Mouse (Mus musculus) embryonic facial prominence, embryonic 11.5 days (tissue): ENCODE data around the gene Naa40. TPM values are rescaled to one million over a fixed set of nuclear protein-coding genes. Genes with fewer than 3 reads are reported as not detected.

ENCODE experiments used
- ATAC-seq: fragments of 200-750 bp; cut with Nextera tagmentation; replicated peaks from 2 replicates; pipeline ENCODE4 v1.8.0; 2017; ENCODE audit warnings: low read depth; ENCODE audit not compliant: insufficient number of reproducible peaks, low FRiP score, low TSS enrichment
- DNase-seq: peaks from one replicate; pipeline ENCODE4 v3.0.0-alpha.2; 2015; ENCODE audit warnings: low spot score
- H3K27ac ChIP-seq: fragments of 300-500 bp; sonication (generic); replicated peaks from 2 replicates; pipeline ENCODE4 v1.5.1; 2014; ENCODE audit warnings: mild to moderate bottlenecking, low read depth, low read length, control low read depth
- H3K27me3 ChIP-seq: fragments of 300-500 bp; sonication (generic); 2 replicates; pipeline ENCODE4 v1.6.1; 2014; ENCODE audit warnings: mild to moderate bottlenecking, low read length, moderate library complexity, mixed read lengths; ENCODE audit not compliant: control insufficient read depth, insufficient read depth
- H3K36me3 ChIP-seq: fragments of 300-500 bp; sonication (generic); replicated peaks from 2 replicates; pipeline ENCODE4 v1.6.1; 2014; ENCODE audit warnings: low read depth, mild to moderate bottlenecking, low read length, moderate library complexity, mixed read lengths; ENCODE audit not compliant: control insufficient read depth, insufficient read depth
- H3K4me1 ChIP-seq: fragments of 300-500 bp; sonication (generic); 2 replicates; pipeline ENCODE4 v1.6.1; 2014; ENCODE audit warnings: low read length, mixed read lengths; ENCODE audit not compliant: control insufficient read depth, insufficient read depth
- H3K4me2 ChIP-seq: fragments of 300-500 bp; sonication (generic); 2 replicates; pipeline ENCODE4 v1.6.1; 2014; ENCODE audit warnings: low read depth, mild to moderate bottlenecking, control low read depth, low read length, moderate library complexity
- H3K4me3 ChIP-seq: fragments of 300-500 bp; sonication (generic); 2 replicates; pipeline ENCODE4 v1.5.1; 2014; ENCODE audit warnings: low read depth, low read length, control low read depth
- H3K9ac ChIP-seq: fragments of 300-500 bp; sonication (generic); replicated peaks from 2 replicates; pipeline ENCODE4 v1.6.1; 2014; ENCODE audit warnings: mild to moderate bottlenecking, control low read depth, low read length
- H3K9me3 ChIP-seq: fragments of 300-500 bp; sonication (generic); replicated peaks from 2 replicates; pipeline ENCODE4 v1.6.1; 2016; ENCODE audit warnings: mild to moderate bottlenecking, low read length, inconsistent platforms, mixed read lengths; ENCODE audit not compliant: control insufficient read depth
- WGBS: fragments of 180-500 bp; shearing (Covaris S2); extraction: QIAGEN DNeasy Blood & Tissue Kit; methylation state at CpG from one replicate; pipeline ENCODE4 v1.1.7; 2014; 5-methylcytosine and 5-hydroxymethylcytosine counted together
- polyA plus RNA-seq: library from polyadenylated mRNA; unstranded; fragments of >200 nt; fragmentation: Nextera tagmentation; extraction: Ambion mirVana; gene quantifications from 2 replicates; pipeline ENCODE4 v1.2.1, GENCODE M21; 2014

Gene Naa40
- polyA plus RNA-seq, 1 experiment from 2014 or later = 82.9 TPM

- 0 out of 2 replicates have a peak, but pooled peaks cover 2% of the 10 kb centered on the region for H3K27me3 ChIP-seq
- H3K27ac ChIP-seq = no peak overlapping the region
- H3K4me3 ChIP-seq = no peak overlapping the region
- peaks cover 17% of the 10 kb centered on the region for H3K4me1 ChIP-seq
- H3K4me2 ChIP-seq = no peak overlapping the region
- H3K9me3 ChIP-seq = no peaks in the 10 kb centered on the region
- H3K9ac ChIP-seq = no peak overlapping the region
- 68% methylated on average over 7 of the region's 7 CpGs for WGBS
- DNase-seq = no peak
- H3K36me3 ChIP-seq = no peaks in the 10 kb centered on the region
- no peak for ATAC-seq
These were observed 59.5 kb downstream of the Naa40 start for GRCm38 (mm10) chr19:7181496-7181895.

GRCm38 (mm10) chr19:7180756-7181405 lies 60.1 kb downstream of the Naa40 start:
- whole genome bisulfite sequencing = 76% methylated on average over 8 of the region's 8 CpGs
- H3K4me2 ChIP-seq = no peak overlapping the region

GRCm38 (mm10) chr19:7178841-7179452 lies 62.0 kb downstream of the Naa40 start:
- DNase-seq = no peak
- Histone ChIP-seq H3K9ac (no peak overlapping the region), H3K27ac (no peak overlapping the region), H3K36me3 (no peaks in the 10 kb centered on the region), H3K4me3 (no peak overlapping the region), H3K4me2 (no peak overlapping the region), H3K27me3 (no peaks in the 10 kb centered on the region), H3K4me1 (peaks cover 9% of the 10 kb centered on the region), H3K9me3 (no peaks in the 10 kb centered on the region)
- WGBS = 35% methylated on average over 3 of the region's 3 CpGs
- no peak for ATAC-seq

More at GRCm38 (mm10) chr19:7180756-7181405, 60.1 kb downstream of the Naa40 start:
- no peak overlapping the region for H3K9ac ChIP-seq
- H3K36me3 ChIP-seq = no peaks in the 10 kb centered on the region
- H3K4me1 ChIP-seq = peaks cover 17% of the 10 kb centered on the region
- H3K9me3 ChIP-seq = no peaks in the 10 kb centered on the region
- no peak overlapping the region for H3K27ac ChIP-seq
- no peak for ATAC-seq
- no peak overlapping the region for H3K4me3 ChIP-seq
- 0 out of 2 replicates have a peak, but pooled peaks cover under 1% of the 10 kb centered on the region for H3K27me3 ChIP-seq
- DNase-seq = no peak

GRCm38 (mm10) chr19:7177804-7178511 lies 63.0 kb downstream of the Naa40 start:
- Histone ChIP-seq H3K4me1 (peaks cover 9% of the 10 kb centered on the region), H3K4me3 (no peak overlapping the region), H3K4me2 (no peak overlapping the region), H3K27ac (no peak overlapping the region), H3K9ac (no peak overlapping the region), H3K36me3 (no peaks in the 10 kb centered on the region), H3K9me3 (no peaks in the 10 kb centered on the region), H3K27me3 (no peaks in the 10 kb centered on the region)
- 55% methylated on average over 13 of the region's 13 CpGs for WGBS
- DNase-seq (peak; percentile 15), ATAC-seq (no peak)

- Histone ChIP-seq H3K27ac (no peak overlapping the region), H3K27me3 (no peaks in the 10 kb centered on the region), H3K4me1 (peaks cover 11% of the 10 kb centered on the region; the same call in 1 of the 2 replicates), H3K36me3 (no peaks in the 10 kb centered on the region), H3K9me3 (no peaks in the 10 kb centered on the region), H3K4me2 (no peak overlapping the region), H3K4me3 (no peak overlapping the region), H3K9ac (no peak overlapping the region)
- 10% methylated on average over 11 of the region's 11 CpGs for WGBS
- no peak for DNase-seq
- no peak for ATAC-seq
These were observed 64.8 kb downstream of the Naa40 start for GRCm38 (mm10) chr19:7176041-7176696.

Other genes with a start within 250 kb of the Naa40 start
- gene Dnajc4, start 248.6 kb downstream of the Naa40 start, polyA plus RNA-seq = 16.1 and 18.0 TPM in 2 replicates
- 19.5 and 19.6 TPM in 2 replicates for gene Nudt22, start 245.1 kb downstream of the Naa40 start, polyA plus RNA-seq
- 8.0 and 11.7 TPM in 2 replicates for gene Trpt1, start 245.1 kb downstream of the Naa40 start, polyA plus RNA-seq
- 6.3 and 6.6 TPM in 2 replicates for gene Fermt3, start 221.7 kb downstream of the Naa40 start, polyA plus RNA-seq
- 400 and 412 TPM in 2 replicates for gene Stip1, start 201.2 kb downstream of the Naa40 start, polyA plus RNA-seq
- gene Macrod1, start 184.4 kb downstream of the Naa40 start, polyA plus RNA-seq = 5.0 and 6.9 TPM in 2 replicates
- 3.0 and 4.4 TPM in 2 replicates for gene Flrt1, start 135.5 kb downstream of the Naa40 start, polyA plus RNA-seq
- gene Otub1, start 34.9 kb downstream of the Naa40 start, polyA plus RNA-seq = 217 and 252 TPM in 2 replicates
- 741 and 769 TPM in 2 replicates for gene Cox8a, start 23.6 kb downstream of the Naa40 start, polyA plus RNA-seq
- 17.6 and 18.8 TPM in 2 replicates for gene Rcor2, start 26.1 kb upstream of the Naa40 start, polyA plus RNA-seq
- gene Mark2, start 100.7 kb upstream of the Naa40 start, polyA plus RNA-seq = 32.4 and 39.4 TPM in 2 replicates
- gene Spindoc, start 141.8 kb upstream of the Naa40 start, polyA plus RNA-seq = 22.4 and 24.8 TPM in 2 replicates
- gene 2700081O15Rik, start 176.4 kb upstream of the Naa40 start, polyA plus RNA-seq = 10.4 and 11.4 TPM in 2 replicates
- gene Rtn3, start 242.1 kb upstream of the Naa40 start, polyA plus RNA-seq = 148 and 156 TPM in 2 replicates